Mouse (Mus musculus) telencephalon, adult 2 months (tissue): ENCODE results near the gene Faap20.

Experiments used
- DNase-seq: peaks from one replicate; pipeline ENCODE4 v3.0.0-alpha.2; 2011; ENCODE audit warnings: low read depth, low spot score

The Faap20 gene

GRCm38 (mm10) chr4:155221106-155221505, 28.5 kb upstream of the Faap20 start:
- no peak for DNase-seq

- peak; percentile 56 for DNase-seq
These were observed 27.7 kb upstream of the Faap20 start for GRCm38 (mm10) chr4:155221599-155222551.

- no peak for DNase-seq
These were observed 27.1 kb upstream of the Faap20 start, which contains the start of gene Ski for GRCm38 (mm10) chr4:155222552-155222840. Gene Ski, minus strand, starts transcription at chr4:155222592.

GRCm38 (mm10) chr4:155222841-155223593, 26.6 kb upstream of the Faap20 start:
- DNase-seq, result peak; percentile 93

- no peak for DNase-seq
These were observed 25.7 kb upstream of the Faap20 start for GRCm38 (mm10) chr4:155223594-155224528.

GRCm38 (mm10) chr4:155225918-155226317, 23.7 kb upstream of the Faap20 start:
- DNase-seq, result no peak

DNA sequence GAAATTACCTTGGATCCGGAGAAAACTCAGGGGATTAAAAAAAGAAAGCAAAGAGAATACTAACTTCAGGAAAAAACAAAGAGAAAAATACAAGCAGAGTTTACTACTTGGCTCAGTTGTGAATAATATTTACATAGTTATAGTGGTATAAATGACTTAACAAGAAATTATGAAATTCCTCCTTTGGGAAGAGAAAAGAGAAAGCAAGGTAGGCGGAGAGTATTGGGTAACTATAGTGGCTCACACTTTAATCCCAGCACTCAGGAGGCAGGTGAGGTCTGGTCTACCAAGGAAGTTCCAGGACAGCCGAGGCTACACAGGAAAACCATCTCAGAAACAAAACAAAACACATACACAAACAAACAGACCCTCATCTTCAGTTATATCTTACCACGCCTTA, 21.6 kb upstream of the Faap20 start:
- no peak for DNase-seq

- DNase-seq, result no peak
These were observed 21.1 kb upstream of the Faap20 start for GRCm38 (mm10) chr4:155228461-155228860.

- peak; percentile 81 for DNase-seq
These were observed 15.7 kb upstream of the Faap20 start for GRCm38 (mm10) chr4:155233878-155234277.

GRCm38 (mm10) chr4:155234371-155235310, 15.0 kb upstream of the Faap20 start:
- DNase-seq, result no peak

- peak; percentile 95 for DNase-seq
These were observed 14.1 kb upstream of the Faap20 start for GRCm38 (mm10) chr4:155235311-155236119.

- DNase-seq, result no peak
These were observed 12.7 kb upstream of the Faap20 start for GRCm38 (mm10) chr4:155236737-155237385.

DNA sequence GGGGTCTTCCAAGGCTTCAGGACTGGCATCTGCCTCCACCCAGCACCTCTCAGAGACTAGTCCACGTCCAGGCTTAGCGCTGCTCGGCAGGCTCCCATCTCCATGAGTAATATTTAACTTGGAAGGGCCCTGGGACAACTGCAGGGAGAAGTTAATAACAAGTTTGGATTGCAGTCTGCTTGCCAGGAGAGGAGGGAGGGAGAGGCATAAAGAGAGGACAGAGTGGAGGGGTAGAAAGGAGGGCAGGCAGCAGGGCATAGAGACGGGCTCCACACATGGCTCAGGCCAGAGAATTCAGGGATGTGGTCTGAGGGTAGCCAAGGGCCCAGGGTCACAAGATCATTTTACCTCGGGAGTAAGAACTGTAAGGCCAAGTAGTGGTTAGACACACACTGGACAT, 11.3 kb upstream of the Faap20 start:
- no peak for DNase-seq

DNA sequence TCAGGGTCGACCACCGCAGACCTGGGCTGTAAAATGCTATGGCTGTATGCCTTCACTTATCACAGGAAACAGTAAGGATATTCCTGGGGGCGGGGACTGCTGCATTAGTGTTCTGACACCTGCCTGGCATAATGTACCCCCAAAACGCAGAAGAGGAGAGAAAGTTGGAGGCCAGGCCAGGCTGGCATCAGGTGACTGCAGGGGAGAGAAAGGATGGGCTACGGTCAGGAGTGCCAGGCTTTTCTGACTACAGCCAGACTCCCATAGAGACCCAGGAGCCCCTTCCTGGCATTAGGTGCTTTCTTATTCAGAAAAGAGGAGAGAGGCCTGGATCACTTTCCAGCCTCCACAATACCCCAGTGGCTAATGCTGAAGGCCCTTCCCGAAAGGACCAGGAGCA, 10.1 kb upstream of the Faap20 start:
- DNase-seq, result no peak

- DNase-seq, result no peak
These were observed 7.8 kb upstream of the Faap20 start for GRCm38 (mm10) chr4:155241789-155242188.

DNA sequence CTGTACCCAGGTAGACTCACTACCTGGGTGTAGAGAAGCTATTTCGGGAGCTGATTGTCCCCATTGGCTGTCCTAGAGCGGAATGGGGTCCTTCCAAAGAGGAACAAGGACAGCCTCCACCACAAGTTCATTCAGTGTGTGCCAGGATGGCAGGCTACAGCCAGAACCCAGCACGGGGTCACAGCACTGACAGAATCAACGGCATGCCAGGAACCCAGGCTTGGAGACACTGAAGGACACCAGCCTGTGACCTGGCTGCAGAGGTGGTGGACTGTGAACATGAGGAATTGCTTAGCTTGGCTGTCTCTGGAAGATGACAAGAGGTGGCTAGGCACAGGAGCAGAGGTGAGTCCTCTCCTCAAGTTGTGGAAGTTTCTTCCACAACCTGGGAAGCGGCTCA, 7.3 kb upstream of the Faap20 start:
- no peak for DNase-seq

DNA sequence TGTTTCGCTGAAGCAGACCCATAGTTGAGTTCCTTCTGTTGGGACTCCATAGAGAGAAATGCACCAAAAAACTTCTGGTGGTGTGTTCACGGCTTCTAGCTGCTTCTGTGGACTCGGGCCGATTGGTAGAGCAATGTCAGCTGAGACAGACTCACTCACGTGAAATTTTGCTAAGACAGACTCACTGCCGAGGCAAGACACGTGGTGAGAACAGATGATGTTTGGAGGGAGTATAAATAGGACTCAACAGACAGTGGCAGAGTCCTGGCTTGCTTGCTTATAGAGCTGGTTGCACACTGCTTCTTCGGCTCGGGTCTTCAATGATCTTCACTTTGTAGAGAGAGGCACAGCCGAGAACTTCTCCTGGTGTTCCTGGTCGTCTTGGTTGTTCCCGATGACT, 6.4 kb upstream of the Faap20 start:
- DNase-seq, result peak; percentile 49

DNA sequence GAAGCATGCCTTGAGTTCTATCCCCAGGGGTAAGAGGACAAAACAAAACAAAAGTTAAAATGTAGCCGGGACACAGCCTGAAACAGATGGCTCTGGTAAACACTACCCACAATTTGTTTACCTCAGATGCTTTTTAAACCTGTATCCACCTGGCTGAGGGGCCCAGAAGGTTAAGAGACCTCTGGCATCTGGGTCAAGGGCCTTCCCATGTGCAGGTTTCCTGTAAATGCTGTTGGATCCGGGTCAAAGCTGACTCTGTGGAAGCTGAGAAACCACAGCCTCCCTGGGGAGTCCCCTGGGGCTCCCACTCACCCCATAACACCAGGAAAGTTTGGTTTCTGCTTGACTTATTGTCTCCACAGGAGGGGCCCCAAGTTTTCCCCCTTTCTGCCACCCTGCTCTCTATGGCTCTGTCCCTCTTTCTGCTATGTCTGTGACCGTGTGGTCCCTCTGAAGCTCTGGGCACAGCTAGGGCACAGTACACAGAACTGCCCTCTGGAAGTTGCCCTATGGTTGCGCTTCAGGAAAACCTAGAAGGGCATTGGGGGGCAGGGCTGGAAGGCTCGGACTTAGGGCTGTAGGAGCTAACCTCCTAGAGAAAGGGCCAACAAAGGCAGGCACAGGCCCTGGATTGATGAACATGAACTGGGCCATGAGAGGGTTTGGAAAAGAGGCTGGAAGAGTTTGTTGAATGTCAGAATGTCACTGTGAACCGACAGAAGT, 3.7 kb upstream of the Faap20 start:
- no peak for DNase-seq
